Mouse (Mus musculus) adrenal gland, adult 2 months (tissue): ENCODE data around the gene Rnf214. TPM values are rescaled to one million over a fixed set of nuclear protein-coding genes. Genes with fewer than 3 reads are reported as not detected.

Experiments
- DNase-seq: peaks from one replicate; pipeline ENCODE4 v3.0.0; 2021
- microRNA-seq, 2 experiments: library from miRNA; unstranded; fragments of <30 nt; microRNA quantifications; one replicate each; pipeline ENCODE4 v1.2.0; 2021
- polyA plus RNA-seq: library from polyadenylated mRNA; depleted of rRNA; stranded (reverse); fragments of >200 nt; gene quantifications from 2 replicates; pipeline ENCODE4 v1.2.3, GENCODE M21; 2012; rRNA removed
- total RNA-seq, 2 experiments: library from RNA; stranded (reverse); gene quantifications; 2 replicates each; pipeline ENCODE4 v1.2.3; 2021

The Rnf214 gene
- total and polyA plus RNA-seq, 3 experiments = 17.6 to 48.5 (median 37.4) TPM

DNA sequence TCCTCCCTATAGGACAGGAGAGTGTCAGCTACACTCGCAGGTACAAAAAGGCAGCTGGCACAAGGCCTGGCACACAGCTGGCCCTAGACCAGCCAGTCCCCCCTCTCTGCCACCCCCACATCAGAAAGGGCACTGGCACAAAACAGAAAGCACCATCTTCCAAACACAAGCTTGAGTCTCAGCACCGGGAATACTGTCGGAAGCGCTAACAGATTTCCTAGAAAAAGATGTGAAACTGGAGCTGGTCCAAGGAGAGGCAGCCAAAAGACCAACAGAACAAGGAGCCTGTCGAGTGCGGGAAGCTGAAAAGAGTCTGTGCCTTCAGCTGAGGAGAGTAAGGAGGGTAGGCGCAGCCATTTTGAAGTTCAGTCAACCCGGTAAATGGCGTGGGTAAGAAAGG, 91.6 kb downstream of the Rnf214 start:
- DNase-seq = peak; percentile 15

Small RNA genes within 50 kb of the gene (microRNA-seq; reads per million reads assigned to microRNA genes)
- gene Mir7087 = 0.88 to 2.5 reads per million in 2 experiments

Other genes with a start within 250 kb of the Rnf214 start
- gene Cep164, start 78.2 kb downstream of the Rnf214 start, total RNA-seq = 10 to 100 TPM; 15.0 to 18.8 TPM
- gene Cep164, start 78.2 kb downstream of the Rnf214 start, polyA plus RNA-seq = 23.4 and 28.1 TPM in 2 replicates
- 10 to 100 TPM; 22.0 to 27.6 TPM for gene Bace1, start 68.3 kb downstream of the Rnf214 start, total RNA-seq
- 22.9 and 28.7 TPM in 2 replicates for gene Bace1, start 68.3 kb downstream of the Rnf214 start, polyA plus RNA-seq
- 10 to 100 TPM; 20.8 to 30.0 TPM for gene Pcsk7, start 414 bp downstream of the Rnf214 start, total RNA-seq
- gene Pcsk7, start 414 bp downstream of the Rnf214 start, polyA plus RNA-seq = 18.4 and 28.0 TPM in 2 replicates
- 100 to 1,000 TPM in 1 of 2 experiments, 10 to 100 TPM in 1; 80.8 to 268 TPM for gene Tagln, start 29.1 kb upstream of the Rnf214 start, total RNA-seq
- gene Tagln, start 29.1 kb upstream of the Rnf214 start, polyA plus RNA-seq = 59.9 and 80.9 TPM in 2 replicates
- gene Sidt2, start 48.3 kb upstream of the Rnf214 start, total RNA-seq = 100 to 1,000 TPM; 138 to 351 TPM
- gene Sidt2, start 48.3 kb upstream of the Rnf214 start, polyA plus RNA-seq = 942 and 1,575 TPM in 2 replicates
- gene Pafah1b2, start 105.8 kb upstream of the Rnf214 start, total RNA-seq = 100 to 1,000 TPM; 154 to 167 TPM
- gene Pafah1b2, start 105.8 kb upstream of the Rnf214 start, polyA plus RNA-seq = 57.5 and 96.7 TPM in 2 replicates
- 10 to 100 TPM; 49.2 to 87.3 TPM for gene Sik3, start 105.9 kb upstream of the Rnf214 start, total RNA-seq
- gene Sik3, start 105.9 kb upstream of the Rnf214 start, polyA plus RNA-seq = 17.2 and 30.2 TPM in 2 replicates